Mouse (Mus musculus) embryonic facial prominence, embryonic 11.5 days (tissue): ENCODE data around the gene Ror1. TPM values are rescaled to one million over a fixed set of nuclear protein-coding genes. Genes with fewer than 3 reads are reported as not detected.

Experiments used
- ATAC-seq: fragments of 200-750 bp; cut with Nextera tagmentation; replicated peaks from 2 replicates; pipeline ENCODE4 v1.8.0; 2017; ENCODE audit warnings: low read depth; ENCODE audit not compliant: insufficient number of reproducible peaks, low FRiP score, low TSS enrichment
- DNase-seq: peaks from one replicate; pipeline ENCODE4 v3.0.0-alpha.2; 2015; ENCODE audit warnings: low spot score
- H3K27ac ChIP-seq: fragments of 300-500 bp; sonication (generic); replicated peaks from 2 replicates; pipeline ENCODE4 v1.5.1; 2014; ENCODE audit warnings: mild to moderate bottlenecking, low read depth, low read length, control low read depth
- H3K27me3 ChIP-seq: fragments of 300-500 bp; sonication (generic); 2 replicates; pipeline ENCODE4 v1.6.1; 2014; ENCODE audit warnings: mild to moderate bottlenecking, low read length, moderate library complexity, mixed read lengths; ENCODE audit not compliant: control insufficient read depth, insufficient read depth
- H3K36me3 ChIP-seq: fragments of 300-500 bp; sonication (generic); replicated peaks from 2 replicates; pipeline ENCODE4 v1.6.1; 2014; ENCODE audit warnings: low read depth, mild to moderate bottlenecking, low read length, moderate library complexity, mixed read lengths; ENCODE audit not compliant: control insufficient read depth, insufficient read depth
- H3K4me1 ChIP-seq: fragments of 300-500 bp; sonication (generic); 2 replicates; pipeline ENCODE4 v1.6.1; 2014; ENCODE audit warnings: low read length, mixed read lengths; ENCODE audit not compliant: control insufficient read depth, insufficient read depth
- H3K4me2 ChIP-seq: fragments of 300-500 bp; sonication (generic); 2 replicates; pipeline ENCODE4 v1.6.1; 2014; ENCODE audit warnings: low read depth, mild to moderate bottlenecking, control low read depth, low read length, moderate library complexity
- H3K4me3 ChIP-seq: fragments of 300-500 bp; sonication (generic); 2 replicates; pipeline ENCODE4 v1.5.1; 2014; ENCODE audit warnings: low read depth, low read length, control low read depth
- H3K9ac ChIP-seq: fragments of 300-500 bp; sonication (generic); replicated peaks from 2 replicates; pipeline ENCODE4 v1.6.1; 2014; ENCODE audit warnings: mild to moderate bottlenecking, control low read depth, low read length
- H3K9me3 ChIP-seq: fragments of 300-500 bp; sonication (generic); replicated peaks from 2 replicates; pipeline ENCODE4 v1.6.1; 2016; ENCODE audit warnings: mild to moderate bottlenecking, low read length, inconsistent platforms, mixed read lengths; ENCODE audit not compliant: control insufficient read depth
- WGBS: fragments of 180-500 bp; shearing (Covaris S2); extraction: QIAGEN DNeasy Blood & Tissue Kit; methylation state at CpG from one replicate; pipeline ENCODE4 v1.1.7; 2014; 5-methylcytosine and 5-hydroxymethylcytosine counted together
- polyA plus RNA-seq: library from polyadenylated mRNA; unstranded; fragments of >200 nt; fragmentation: Nextera tagmentation; extraction: Ambion mirVana; gene quantifications from 2 replicates; pipeline ENCODE4 v1.2.1, GENCODE M21; 2014

The Ror1 gene
- polyA plus RNA-seq, 1 experiment from 2014 or later, result 17.3 TPM

DNA sequence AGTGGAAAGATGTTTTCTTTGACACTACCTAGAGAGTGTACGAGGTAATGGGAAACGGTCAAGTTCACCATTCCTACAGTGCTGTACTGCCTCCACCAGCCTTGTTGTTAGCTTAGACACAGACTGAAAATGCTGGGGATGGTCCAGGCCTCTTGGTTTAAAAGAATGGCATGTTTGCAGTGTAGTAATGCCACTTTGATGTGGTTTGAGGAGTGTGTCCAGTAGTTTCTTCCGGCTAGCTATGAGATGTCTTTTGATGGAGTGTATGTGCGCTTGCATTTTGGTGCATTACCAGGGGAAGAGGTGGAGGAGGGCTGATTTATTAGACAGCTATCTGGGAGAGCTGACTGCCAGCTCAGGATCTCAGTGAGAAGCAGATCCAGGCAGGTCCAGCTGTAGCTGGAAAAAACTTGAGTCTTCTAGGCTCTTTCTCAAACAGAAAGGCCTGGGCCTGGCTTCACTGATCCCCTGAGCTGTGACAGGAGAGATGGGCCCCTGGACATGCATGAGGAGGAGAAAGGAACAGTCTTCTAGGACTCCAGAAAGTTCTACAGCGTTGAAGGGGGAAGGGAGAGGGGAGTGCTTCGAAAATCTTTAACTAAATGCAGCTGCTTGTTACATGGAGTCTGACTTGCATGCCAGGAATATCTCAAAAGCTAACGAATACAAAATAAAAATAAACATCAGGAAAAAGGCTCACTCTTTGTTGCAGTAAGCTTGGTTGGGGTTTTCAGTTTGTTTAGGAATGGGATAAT is 5.7 kb downstream of the Ror1 start:
- Histone ChIP-seq H3K4me2 (no peak overlapping the region), H3K36me3 (no peaks in the 10 kb centered on the region), H3K9me3 (no peaks in the 10 kb centered on the region), H3K4me1 (peaks cover 3% of the 10 kb centered on the region; the same call in 1 of the 2 replicates), H3K27me3 (no peaks in the 10 kb centered on the region), H3K4me3 (no peak overlapping the region), H3K27ac (peak overlapping the region; percentile 35; the same call in 1 of the 2 replicates), H3K9ac (no peak overlapping the region)
- no peak for ATAC-seq
- peak; percentile 32 for DNase-seq
- 57% methylated on average over 7 of the region's 7 CpGs for WGBS

DNA sequence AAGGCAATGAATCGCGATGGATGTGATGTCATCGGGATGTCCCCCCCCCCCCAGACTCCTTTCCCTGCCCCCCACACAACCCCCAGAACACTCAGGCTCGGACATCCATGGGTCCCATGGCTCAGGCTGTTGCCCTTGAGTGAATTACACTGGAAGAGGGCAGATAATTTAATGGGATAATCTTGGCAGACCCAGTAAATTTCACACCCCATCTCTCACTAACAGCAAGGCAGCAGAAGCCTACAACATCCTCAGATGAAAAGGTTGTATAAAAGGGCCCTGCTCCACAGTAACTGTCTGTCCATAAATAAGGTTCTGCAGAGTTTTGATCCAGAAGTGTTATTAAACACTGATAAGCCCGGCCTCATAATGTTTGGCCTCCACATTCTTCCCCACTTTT is 6.3 kb downstream of the Ror1 start:
- no peak overlapping the region for H3K4me3 ChIP-seq
- no peak for DNase-seq
- H3K27ac ChIP-seq, result no peak overlapping the region
- no peaks in the 10 kb centered on the region for H3K27me3 ChIP-seq
- peaks cover 3% of the 10 kb centered on the region; the same call in 1 of the 2 replicates for H3K4me1 ChIP-seq
- H3K9ac ChIP-seq, result no peak overlapping the region
- ATAC-seq, result no peak
- H3K36me3 ChIP-seq, result no peaks in the 10 kb centered on the region
- H3K4me2 ChIP-seq, result no peak overlapping the region
- WGBS, result 71% methylated on average over 5 of the region's 5 CpGs
- no peaks in the 10 kb centered on the region for H3K9me3 ChIP-seq

DNA sequence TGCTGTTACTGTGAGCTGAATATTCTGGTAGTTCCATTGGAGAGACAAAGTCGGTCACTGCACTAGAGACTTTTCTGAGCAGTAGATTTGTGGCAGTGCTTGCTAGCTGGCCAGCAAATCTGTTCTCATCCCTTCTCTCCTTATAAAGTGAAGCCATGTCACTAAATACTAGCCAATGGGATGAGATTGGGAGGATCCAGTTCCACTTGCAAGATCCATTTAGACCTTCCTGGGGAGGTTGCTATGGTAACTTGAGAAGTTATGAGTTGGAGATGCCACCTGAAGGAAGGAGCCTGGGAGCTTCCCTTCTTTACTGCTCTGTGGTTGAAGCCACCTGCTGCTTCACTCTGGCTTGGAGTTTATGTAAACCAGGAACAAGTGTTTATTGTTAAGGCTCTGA is 8.7 kb downstream of the Ror1 start:
- DNase-seq (no peak), ATAC-seq (no peak)
- H3K36me3 ChIP-seq, result no peaks in the 10 kb centered on the region
- 77% methylated on average over 1 of the region's 1 CpGs for WGBS
- H3K4me1 ChIP-seq, result no peaks in the 10 kb centered on the region; the same call in 1 of the 2 replicates
- H3K27me3 ChIP-seq, result no peaks in the 10 kb centered on the region
- no peak overlapping the region for H3K9ac ChIP-seq
- no peak overlapping the region for H3K4me2 ChIP-seq
- no peak overlapping the region for H3K27ac ChIP-seq
- no peaks in the 10 kb centered on the region for H3K9me3 ChIP-seq
- H3K4me3 ChIP-seq, result no peak overlapping the region

DNA sequence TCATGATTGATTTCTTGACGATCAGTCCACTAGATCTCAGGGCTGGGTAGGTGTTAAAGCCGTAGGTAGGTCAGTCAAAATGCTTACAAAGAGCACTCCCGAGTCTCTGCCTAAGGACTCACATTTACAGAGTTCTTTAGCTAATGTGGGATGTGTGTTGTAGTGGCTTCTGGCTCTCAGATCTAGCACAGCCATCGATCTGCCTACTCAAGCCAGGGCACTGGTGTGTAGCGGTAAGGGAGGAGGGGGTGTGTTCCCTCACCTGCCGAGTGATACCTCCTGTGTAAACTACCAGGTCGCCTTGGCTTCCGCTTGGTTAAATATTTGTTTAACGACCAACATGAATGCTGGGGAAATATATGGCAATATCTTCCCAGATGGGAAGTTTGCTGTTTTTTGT is 12.0 kb downstream of the Ror1 start:
- Histone ChIP-seq H3K27me3 (no peaks in the 10 kb centered on the region), H3K9me3 (no peaks in the 10 kb centered on the region), H3K4me3 (no peak overlapping the region), H3K27ac (no peak overlapping the region), H3K4me2 (no peak overlapping the region), H3K4me1 (no peaks in the 10 kb centered on the region; the same call in 1 of the 2 replicates), H3K36me3 (no peaks in the 10 kb centered on the region), H3K9ac (no peak overlapping the region)
- WGBS, result 79% methylated on average over 9 of the region's 9 CpGs
- ATAC-seq (no peak), DNase-seq (no peak)

DNA sequence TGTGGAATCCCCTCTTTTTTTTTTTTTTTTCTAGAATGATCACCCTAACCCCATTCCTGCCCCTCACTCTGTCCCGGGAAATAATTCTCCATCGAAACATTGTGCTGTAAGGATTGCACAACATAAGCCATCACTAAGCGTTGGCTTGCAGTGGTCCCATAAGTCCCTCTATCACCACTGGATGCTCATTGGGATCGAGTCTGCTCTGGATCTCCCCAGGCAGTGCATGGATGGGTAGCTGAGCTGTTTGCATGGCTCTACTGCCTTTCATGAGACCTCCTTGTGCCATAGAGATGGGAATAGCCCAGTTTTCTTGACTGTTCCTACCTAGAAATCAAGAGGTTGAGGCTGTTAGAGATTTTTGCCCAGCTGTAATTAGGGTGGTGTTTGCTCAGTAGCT is 13.0 kb downstream of the Ror1 start:
- H3K36me3 ChIP-seq, result no peaks in the 10 kb centered on the region
- H3K4me3 ChIP-seq, result no peak overlapping the region
- DNase-seq (no peak), ATAC-seq (no peak)
- no peak overlapping the region for H3K9ac ChIP-seq
- WGBS, result 96% methylated on average over 4 of the region's 4 CpGs
- no peaks in the 10 kb centered on the region for H3K27me3 ChIP-seq
- H3K4me1 ChIP-seq, result no peaks in the 10 kb centered on the region; the same call in 1 of the 2 replicates
- no peak overlapping the region for H3K27ac ChIP-seq
- no peaks in the 10 kb centered on the region for H3K9me3 ChIP-seq
- H3K4me2 ChIP-seq, result no peak overlapping the region

DNA sequence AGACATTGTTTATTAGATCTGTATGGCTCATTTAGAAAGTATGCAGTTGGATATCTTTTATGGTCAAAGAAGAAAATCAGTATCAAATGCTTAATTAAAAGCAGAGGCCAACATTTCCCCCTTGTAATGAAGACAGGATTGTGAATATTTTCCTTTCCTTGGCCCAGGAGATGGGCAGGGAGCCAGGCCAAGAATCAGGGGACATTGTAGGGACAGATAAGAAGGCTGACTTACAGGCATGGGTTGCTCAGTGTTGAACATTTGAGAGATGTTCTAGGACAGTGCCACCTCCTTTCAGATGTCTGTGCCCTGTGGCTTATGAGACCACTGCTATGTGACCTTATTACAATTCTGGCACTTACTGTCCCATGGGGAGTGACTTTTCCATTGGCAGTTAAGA is 18.6 kb downstream of the Ror1 start:
- Histone ChIP-seq H3K27ac (no peak overlapping the region), H3K27me3 (no peaks in the 10 kb centered on the region), H3K4me2 (no peak overlapping the region), H3K4me3 (no peak overlapping the region), H3K36me3 (no peaks in the 10 kb centered on the region), H3K9ac (no peak overlapping the region), H3K4me1 (no peaks in the 10 kb centered on the region; the same call in 1 of the 2 replicates), H3K9me3 (no peaks in the 10 kb centered on the region; the same call in 1 of the 2 replicates)
- DNase-seq (peak; percentile 30), ATAC-seq (no peak)

DNA sequence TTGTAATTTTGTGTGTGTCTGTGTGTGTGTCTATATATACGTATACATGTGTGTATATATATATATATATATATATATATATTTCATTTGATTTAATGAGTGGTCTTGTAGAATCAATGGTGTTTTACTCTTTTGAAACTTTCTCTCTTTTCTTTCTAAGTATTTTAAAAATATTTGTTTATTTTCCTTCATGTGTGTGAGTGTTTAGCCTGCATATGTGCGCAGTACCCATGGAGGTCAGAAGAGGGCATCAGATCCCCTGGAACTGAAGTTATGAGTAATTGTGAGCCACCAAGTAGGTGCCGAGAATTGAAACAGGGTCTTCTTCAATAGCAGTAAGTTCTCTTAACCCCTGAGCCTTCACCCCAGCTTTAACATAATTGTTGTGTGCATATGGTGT is 20.8 kb downstream of the Ror1 start:
- 97% methylated on average over 3 of the region's 3 CpGs for WGBS
- no peak for DNase-seq
- H3K9ac ChIP-seq, result no peak overlapping the region
- no peaks in the 10 kb centered on the region; the same call in 1 of the 2 replicates for H3K4me1 ChIP-seq
- H3K4me3 ChIP-seq, result no peak overlapping the region
- no peaks in the 10 kb centered on the region; the same call in 1 of the 2 replicates for H3K9me3 ChIP-seq
- no peak for ATAC-seq
- no peak overlapping the region for H3K27ac ChIP-seq
- no peak overlapping the region for H3K4me2 ChIP-seq
- H3K36me3 ChIP-seq, result no peaks in the 10 kb centered on the region
- no peaks in the 10 kb centered on the region for H3K27me3 ChIP-seq

DNA sequence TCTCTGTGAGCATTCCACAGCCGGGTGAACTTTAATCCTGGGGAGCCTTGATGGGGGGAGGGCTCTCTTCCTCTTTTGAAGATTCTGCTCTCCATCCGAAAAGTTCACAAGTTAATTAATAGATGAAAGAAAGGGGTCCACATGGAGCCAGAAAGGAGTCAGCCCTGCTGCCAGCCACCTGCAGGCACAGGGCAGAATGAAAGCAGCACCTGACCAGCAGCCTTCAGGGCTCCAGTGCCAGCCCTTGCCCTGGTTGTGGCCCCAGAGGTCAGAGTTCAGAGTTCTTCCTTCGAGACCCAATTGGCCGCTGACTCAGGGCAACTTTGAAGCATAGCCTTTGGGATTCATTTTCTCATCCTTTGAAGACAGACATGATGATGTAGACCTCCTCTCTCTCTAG is 23.1 kb downstream of the Ror1 start:
- Histone ChIP-seq H3K36me3 (no peaks in the 10 kb centered on the region), H3K4me1 (no peaks in the 10 kb centered on the region; the same call in 1 of the 2 replicates), H3K4me3 (no peak overlapping the region), H3K4me2 (no peak overlapping the region), H3K9me3 (no peaks in the 10 kb centered on the region; the same call in 1 of the 2 replicates), H3K27me3 (no peaks in the 10 kb centered on the region), H3K9ac (no peak overlapping the region), H3K27ac (no peak overlapping the region)
- WGBS, result 19% methylated on average over 4 of the region's 4 CpGs
- DNase-seq (no peak), ATAC-seq (no peak)
